Mouse (Mus musculus) Patski (cell line): ENCODE measurements at regions not wholly inside any gene's neighbourhood (a gene's known extent, or its start where the extent isn't known, plus 50 kb on each side); places are given as distances from the start of the nearest gene placed in this dataset.
A peak's percentile ranks its signal among the peaks of the same experiment; 100 is the strongest.

Experiments
- ATAC-seq: fragments of 100-300 bp; one replicate; pipeline ENCODE4 v1.8.0; 2021
- CTCF ChIA-PET: fragments of 350-600 bp; sonication (Branson Sonifier 250); formaldehyde crosslinking; loops from one replicate; lab custom pipeline; 2022; ENCODE audit warnings: inconsistent platforms; lab: Charles Lee
- POLR2A ChIA-PET: fragments of 350-600 bp; sonication (Branson Sonifier 250); formaldehyde crosslinking; loops from one replicate; lab custom pipeline; 2022; ENCODE audit warnings: antibody characterized with exemption, inconsistent platforms; lab: Charles Lee
- DNase-seq: peaks from one replicate; pipeline ENCODE4 v3.0.0-alpha.2; 2011; ENCODE audit warnings: low read depth, low spot score
- H3K27me3 ChIP-seq: fragments of 371-371 bp; one replicate; pipeline ENCODE4 v1.5.1; 2021
- CTCF ChIP-seq: fragments of 100-300 bp; IDR thresholded peaks from one replicate; pipeline ENCODE4 v1.5.1; 2021
- in situ Hi-C: fragments of 300-500 bp; cut with MboI; formaldehyde crosslinking; loops from 3 replicates; pipeline ENCODE4 v1.11.1; 2018; ENCODE audit warnings: low pct_unique_long_range_greater_than_20kb, mixed read lengths

- DNase-seq, result no peak
- no peak for ATAC-seq
- in situ Hi-C loops, result no loop called here
- CTCF ChIA-PET, result no interaction called here
- TF ChIP-seq CTCF, result no peak
- no peaks in the 10 kb centered on the region for H3K27me3 ChIP-seq
- POLR2A ChIA-PET, result no interaction called here
These were observed 175.4 kb downstream of the Ktn1 start for GRCm38 (mm10) chr14:47823696-47824095.

GRCm38 (mm10) chr14:47825446-47825956, 177.3 kb downstream of the Ktn1 start:
- ChIA-PET POLR2A (no interaction called here), CTCF (no interaction called here)
- in situ Hi-C loops, result no loop called here
- ATAC-seq (peak; percentile 73), DNase-seq (no peak)
- TF ChIP-seq CTCF, result no peak
- no peaks in the 10 kb centered on the region for H3K27me3 ChIP-seq

- POLR2A ChIA-PET, result no interaction called here
- CTCF ChIA-PET, result no interaction called here
- ATAC-seq (no peak), DNase-seq (no peak)
- in situ Hi-C loops, result no loop called here
- TF ChIP-seq CTCF, result no peak
- H3K27me3 ChIP-seq, result no peaks in the 10 kb centered on the region
These were observed 178.3 kb downstream of the Ktn1 start for GRCm38 (mm10) chr14:47826545-47826944.

- POLR2A ChIA-PET, result interaction anchor here (0.6 kb wide), 1 partner anchor 16 kb away, joined by 4 read pairs; no protein-coding TSS in a partner anchor
- TF ChIP-seq CTCF, result no peak
- H3K27me3 ChIP-seq, result no peaks in the 10 kb centered on the region
- in situ Hi-C loops, result no loop called here
- no peak for DNase-seq
- CTCF ChIA-PET, result no interaction called here
- no peak for ATAC-seq
These were observed 179.4 kb downstream of the Ktn1 start for GRCm38 (mm10) chr14:47827623-47828022.

DNA sequence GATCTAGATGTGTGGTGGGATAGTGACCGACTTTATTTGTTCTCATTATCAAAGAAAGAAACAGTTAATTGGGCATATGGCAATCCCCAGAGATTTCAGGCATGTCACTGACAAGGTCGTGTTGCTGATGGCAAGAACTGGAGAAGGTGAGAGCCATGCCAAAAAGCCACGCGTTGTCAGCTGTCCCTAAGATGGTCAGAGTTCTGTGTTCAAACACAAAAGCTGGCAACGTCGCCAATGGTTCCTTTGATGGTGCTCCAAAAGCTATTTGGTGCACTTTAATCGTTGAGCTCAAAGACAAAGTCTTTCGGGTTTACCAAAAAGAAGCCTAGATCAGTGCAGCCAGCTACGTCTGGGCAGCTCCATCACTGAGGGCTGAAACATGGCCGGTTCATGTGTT, 185.4 kb downstream of the Ktn1 start:
- H3K27me3 ChIP-seq, result no peaks in the 10 kb centered on the region
- DNase-seq (no peak), ATAC-seq (no peak)
- CTCF ChIA-PET, result no interaction called here
- POLR2A ChIA-PET, result no interaction called here
- TF ChIP-seq CTCF, result no peak
- in situ Hi-C loops, result no loop called here

DNA sequence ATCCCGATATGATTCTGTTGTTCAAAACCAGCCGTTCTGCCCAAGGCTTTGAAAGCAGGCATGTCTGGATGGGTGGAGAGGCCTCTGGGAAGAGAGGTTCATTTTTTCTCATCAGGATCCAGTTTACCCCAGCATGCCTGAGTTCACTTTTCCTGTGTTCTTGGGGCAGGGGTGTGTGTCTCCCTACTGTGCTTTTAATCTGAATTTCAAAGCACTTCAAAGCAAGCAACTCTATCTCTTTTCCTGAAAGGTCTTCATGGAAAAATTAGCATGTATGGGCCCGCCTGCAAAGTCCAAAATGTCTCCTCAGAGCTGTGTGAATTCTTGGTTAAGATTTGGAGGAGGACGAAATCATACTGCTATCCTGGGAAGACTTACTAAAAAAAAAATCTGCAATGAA, 187.2 kb downstream of the Ktn1 start:
- TF ChIP-seq CTCF, result no peak
- no peak for DNase-seq
- POLR2A ChIA-PET, result no interaction called here
- no peak for ATAC-seq
- H3K27me3 ChIP-seq, result no peaks in the 10 kb centered on the region
- CTCF ChIA-PET, result no interaction called here
- in situ Hi-C loops, result no loop called here

GRCm38 (mm10) chr14:47839493-47840215, 191.4 kb downstream of the Ktn1 start:
- ATAC-seq (no peak), DNase-seq (no peak)
- ChIA-PET POLR2A (no interaction called here), CTCF (interaction anchor here (1.4 kb wide), 1 partner anchor 20 kb away, joined by 3 read pairs; no protein-coding TSS in a partner anchor)
- TF ChIP-seq CTCF, result no peak
- in situ Hi-C loops, result no loop called here
- peaks cover 4% of the 10 kb centered on the region for H3K27me3 ChIP-seq

DNA sequence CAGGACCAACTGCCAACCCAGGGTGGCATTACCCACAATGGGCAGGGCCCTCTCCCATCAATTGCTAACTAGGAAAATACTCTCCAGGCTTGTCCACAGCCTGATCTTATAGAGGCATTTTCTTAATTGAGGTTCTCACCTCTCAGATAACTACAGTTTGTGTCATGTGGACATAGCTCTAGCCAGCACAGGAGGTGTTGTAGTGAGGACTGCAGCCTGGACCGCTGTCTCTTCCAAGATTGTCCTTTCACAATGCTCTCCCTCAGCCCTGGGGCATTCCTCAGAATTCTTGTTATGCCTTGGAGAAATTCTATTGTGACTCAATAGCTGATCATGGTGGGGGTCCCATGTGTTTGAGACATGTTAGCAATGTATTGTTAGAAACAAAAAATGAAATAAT, 196.1 kb downstream of the Ktn1 start:
- ChIA-PET POLR2A (no interaction called here), CTCF (no interaction called here)
- no peak for TF ChIP-seq CTCF
- peaks cover 4% of the 10 kb centered on the region for H3K27me3 ChIP-seq
- ATAC-seq (no peak), DNase-seq (no peak)
- in situ Hi-C loops, result no loop called here

DNA sequence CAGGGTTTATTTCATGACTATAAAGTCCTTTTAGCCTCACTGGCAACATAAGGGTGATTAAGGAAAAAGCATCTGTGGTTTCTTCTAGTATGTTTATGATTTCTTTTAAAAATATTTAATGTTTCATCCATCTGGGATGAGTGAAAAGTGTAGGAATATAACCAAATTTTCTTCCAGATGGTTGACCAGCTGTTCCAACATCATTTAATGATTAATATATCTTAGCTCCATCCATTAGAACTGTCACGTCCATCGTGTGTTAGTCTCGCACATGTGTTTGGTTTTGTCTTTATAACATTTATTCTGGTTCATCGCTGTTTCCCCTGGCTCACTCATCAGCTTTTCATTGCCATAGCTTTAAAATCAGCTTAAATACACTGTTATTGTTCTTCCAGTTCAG, 200.6 kb downstream of the Ktn1 start:
- CTCF ChIA-PET, result no interaction called here
- no peak for TF ChIP-seq CTCF
- POLR2A ChIA-PET, result no interaction called here
- in situ Hi-C loops, result no loop called here
- no peak for ATAC-seq
- DNase-seq, result no peak
- peaks cover under 1% of the 10 kb centered on the region for H3K27me3 ChIP-seq

GRCm38 (mm10) chr14:47856280-47856765, 208.1 kb downstream of the Ktn1 start:
- in situ Hi-C loops, result no loop called here
- POLR2A ChIA-PET, result no interaction called here
- no peak for TF ChIP-seq CTCF
- no peak for DNase-seq
- no peaks in the 10 kb centered on the region for H3K27me3 ChIP-seq
- ATAC-seq, result no peak
- CTCF ChIA-PET, result no interaction called here

DNA sequence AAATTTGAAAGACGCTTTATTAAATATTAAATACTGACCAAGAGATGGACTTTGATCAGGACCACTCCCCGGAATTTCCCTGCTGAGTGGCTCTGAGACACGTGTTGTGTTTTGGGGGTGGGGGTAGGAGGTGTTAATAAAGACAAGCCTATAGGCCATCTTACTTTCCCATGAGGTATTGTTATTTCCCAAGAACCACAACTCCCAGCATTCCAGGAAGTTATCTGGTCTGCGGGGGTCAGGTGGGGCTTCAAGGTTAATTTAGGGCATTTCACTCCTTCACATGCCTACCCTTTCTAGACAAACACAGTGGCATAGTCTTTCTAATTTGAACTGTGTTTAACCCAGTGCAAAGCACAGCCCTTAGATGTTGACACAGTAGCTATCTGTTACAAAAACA, 209.0 kb downstream of the Ktn1 start:
- H3K27me3 ChIP-seq, result no peaks in the 10 kb centered on the region
- no peak for ATAC-seq
- ChIA-PET POLR2A (interaction anchor here (0.7 kb wide), 1 partner anchor 888 kb away, joined by 5 read pairs; no protein-coding TSS in a partner anchor), CTCF (no interaction called here)
- no peak for TF ChIP-seq CTCF
- in situ Hi-C loops, result no loop called here
- no peak for DNase-seq
